Mouse (Mus musculus): ENCODE measurements around the gene Ptpn9. TPM values are rescaled to one million over a fixed set of nuclear protein-coding genes. Genes with fewer than 3 reads are reported as not detected.

Ptpn9 gene
- total RNA-seq, 1 experiment from 2014 or later: 11.5 TPM

- no peak for ATAC-seq (replicated peaks; ENCODE audit: low read depth, poor library complexity, severe bottlenecking)
Measured at GRCm38 (mm10) chr9:57012895-57013294, 18.2 kb downstream of the Ptpn9 start.

DNA sequence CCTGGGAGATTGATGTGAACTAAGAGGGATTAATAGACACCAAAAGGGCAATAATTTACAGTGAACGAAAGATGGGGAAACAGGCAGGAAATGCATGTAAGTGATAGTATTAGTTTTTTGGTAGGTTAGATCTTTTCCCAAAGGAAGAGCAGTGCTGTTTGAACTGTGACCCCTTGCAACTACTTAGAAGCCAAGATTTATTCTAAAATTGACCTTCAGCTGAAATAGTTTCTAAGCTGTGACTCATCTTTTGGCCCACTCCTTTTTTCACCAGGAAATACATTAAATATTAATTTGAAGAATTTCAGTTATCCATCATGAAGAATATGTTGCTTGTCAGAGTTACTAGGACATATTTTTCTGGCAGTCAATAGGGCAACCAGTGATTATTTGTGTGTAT is 19.0 kb downstream of the Ptpn9 start:
- ATAC-seq (replicated peaks; ENCODE audit: low read depth, poor library complexity, severe bottlenecking): no peak

GRCm38 (mm10) chr9:57014766-57015165 is 20.0 kb downstream of the Ptpn9 start:
- no peak for ATAC-seq (replicated peaks; ENCODE audit: low read depth, poor library complexity, severe bottlenecking)

GRCm38 (mm10) chr9:57017631-57018030 is 22.9 kb downstream of the Ptpn9 start:
- no peak for ATAC-seq (replicated peaks; ENCODE audit: low read depth, poor library complexity, severe bottlenecking)

DNA sequence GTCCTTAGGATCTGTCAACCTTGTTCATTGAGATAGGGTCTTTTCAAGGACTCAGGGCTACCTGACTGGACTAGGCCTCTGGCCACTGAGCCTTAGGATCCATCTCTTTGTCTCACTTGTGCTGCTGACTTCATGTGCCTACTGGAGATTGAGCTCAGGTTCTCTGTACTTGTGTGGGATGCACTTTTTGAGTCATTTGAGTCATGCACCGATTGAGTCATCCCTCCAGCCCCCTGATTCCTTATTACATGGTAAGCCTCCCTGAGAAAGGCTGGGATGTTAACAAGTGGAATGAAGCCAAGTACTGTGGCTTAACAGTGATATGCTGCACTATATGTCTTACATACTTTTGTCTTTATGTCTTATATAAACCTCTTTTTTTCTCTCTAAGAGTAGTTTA is 37.0 kb downstream of the Ptpn9 start:
- ATAC-seq (replicated peaks; ENCODE audit: low read depth, poor library complexity, severe bottlenecking): no peak

DNA sequence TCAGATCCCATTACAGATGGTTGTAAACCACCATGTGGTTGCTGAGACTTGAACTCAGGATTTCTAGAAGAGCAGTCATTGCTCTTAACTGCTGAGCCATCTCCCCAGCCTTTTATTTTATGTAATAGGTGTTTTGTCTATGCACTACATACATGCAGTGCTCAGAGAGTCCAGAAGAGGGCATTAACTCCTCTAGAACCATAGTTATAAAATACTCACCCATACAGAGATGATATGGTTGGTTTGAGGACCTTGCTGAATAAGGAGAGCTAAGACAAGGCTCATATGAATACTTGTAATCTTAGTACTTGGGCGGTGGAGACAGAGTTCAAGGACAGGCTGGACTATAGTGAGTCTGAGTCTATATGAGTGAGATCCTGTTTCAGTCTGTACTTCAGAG is 61.5 kb downstream of the Ptpn9 start:
- ATAC-seq (replicated peaks; ENCODE audit: low read depth, poor library complexity, severe bottlenecking): peak; percentile 87; the same call in 1 of the 2 replicates

DNA sequence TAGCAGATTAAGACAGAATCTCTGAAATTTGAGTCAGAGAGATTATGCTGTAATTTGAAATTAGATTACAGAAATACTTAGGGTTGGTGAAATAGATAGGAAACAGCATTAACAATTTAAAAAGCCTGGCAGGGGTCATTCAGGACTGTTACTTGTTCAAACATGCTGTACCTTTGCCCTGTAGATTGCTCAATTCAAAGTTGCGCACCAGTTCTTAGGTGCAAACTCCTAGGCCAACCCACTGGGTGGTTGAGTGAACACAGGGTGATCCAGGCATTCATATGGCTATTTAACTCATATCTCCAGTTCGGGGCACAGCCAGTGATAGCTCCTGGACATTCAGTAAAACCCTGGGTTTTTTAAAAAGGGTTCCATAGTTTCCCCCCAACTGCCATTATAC is 69.4 kb downstream of the Ptpn9 start:
- ATAC-seq (replicated peaks; ENCODE audit: low read depth, poor library complexity, severe bottlenecking): no peak

DNA sequence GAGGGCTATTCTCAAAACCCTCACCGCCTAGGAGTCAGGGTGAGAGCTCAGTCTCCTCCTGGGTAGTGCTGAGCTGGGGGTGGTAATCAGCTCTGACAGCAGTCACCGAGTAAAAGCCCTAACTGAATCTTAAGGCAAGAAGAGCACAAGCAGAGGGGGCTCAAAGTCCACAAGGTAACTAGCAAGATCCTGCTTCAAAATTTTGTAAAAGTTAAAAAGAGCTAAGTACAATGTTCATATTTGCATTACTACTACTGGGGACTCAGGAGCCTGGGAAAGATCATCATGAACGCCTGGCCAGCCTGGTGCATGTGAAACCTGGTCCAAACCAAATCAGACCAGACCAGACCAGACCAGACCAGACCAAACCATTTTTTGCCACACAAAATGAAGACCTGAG is 73.5 kb downstream of the Ptpn9 start:
- ATAC-seq (replicated peaks; ENCODE audit: low read depth, poor library complexity, severe bottlenecking): no peak

DNA sequence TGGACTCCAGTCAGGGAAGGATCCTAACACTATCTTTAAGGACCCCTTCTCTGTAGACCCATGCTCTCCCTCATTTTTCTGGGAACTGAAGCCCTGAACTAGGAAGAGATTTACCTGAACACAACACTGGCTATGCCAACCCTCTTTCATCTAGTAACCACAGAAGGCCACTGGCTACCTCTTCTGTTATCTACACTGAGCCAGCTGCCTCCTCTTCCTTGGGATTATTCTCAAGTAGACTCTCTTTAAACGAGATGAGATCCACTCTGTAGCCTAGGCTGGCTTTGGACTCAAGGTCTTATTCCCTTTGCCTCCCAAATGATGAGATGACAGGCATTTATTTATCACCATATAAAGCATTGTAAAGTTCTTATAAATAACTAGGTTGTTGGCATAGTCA is 75.5 kb downstream of the Ptpn9 start:
- ATAC-seq (replicated peaks; ENCODE audit: low read depth, poor library complexity, severe bottlenecking): no peak

- no peak for ATAC-seq (replicated peaks; ENCODE audit: low read depth, poor library complexity, severe bottlenecking)
Measured at GRCm38 (mm10) chr9:57070800-57071545, 76.2 kb downstream of the Ptpn9 start.

GRCm38 (mm10) chr9:57071801-57072351 is 77.2 kb downstream of the Ptpn9 start, which contains the start of gene Sin3a:
Sin3a (plus strand) TSS chr9:57072040.
- ATAC-seq (replicated peaks; ENCODE audit: low read depth, poor library complexity, severe bottlenecking): peak; percentile 21; the same call in 1 of the 2 replicates

GRCm38 (mm10) chr9:57072526-57072988 is 77.8 kb downstream of the Ptpn9 start:
- no peak for ATAC-seq (replicated peaks; ENCODE audit: low read depth, poor library complexity, severe bottlenecking)

DNA sequence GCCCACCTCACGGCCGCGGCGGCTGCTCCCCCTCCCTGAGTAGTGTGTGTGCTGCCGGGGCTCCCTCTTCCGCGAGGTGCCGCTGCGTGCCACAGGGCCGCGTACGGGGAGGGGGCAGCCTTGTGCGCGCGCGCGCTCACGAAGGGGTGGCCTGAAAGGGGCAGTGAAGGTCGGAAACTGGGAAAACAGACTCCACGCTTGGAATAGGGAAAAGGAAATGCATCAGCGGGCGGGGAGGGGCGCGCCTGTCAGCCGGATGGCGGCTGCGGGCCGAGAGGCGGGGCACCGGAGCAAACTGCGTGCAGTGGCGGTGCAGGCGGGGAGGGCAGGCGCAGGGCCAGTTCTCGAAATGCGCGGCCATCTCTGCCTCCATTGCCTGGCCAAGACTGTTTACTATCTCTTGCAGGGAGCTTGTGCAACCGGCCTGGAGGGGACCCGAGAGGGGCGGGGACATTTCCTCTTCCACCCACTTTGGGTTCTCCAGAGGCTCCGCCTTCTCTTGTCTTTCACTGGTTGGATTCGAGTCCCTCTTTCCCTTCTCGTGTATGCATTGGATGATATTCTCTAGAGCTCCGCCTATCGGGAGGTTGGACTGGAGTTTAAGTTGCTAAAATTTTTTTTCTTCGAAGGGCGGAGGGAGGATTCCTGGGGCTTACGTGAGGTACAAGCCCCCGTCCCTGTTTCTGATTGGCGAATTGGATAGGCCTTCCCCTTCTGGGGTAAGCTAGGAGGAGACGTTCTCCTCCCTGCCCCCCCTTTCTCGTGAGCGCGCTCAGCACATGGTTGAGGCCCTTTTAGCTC is 78.5 kb downstream of the Ptpn9 start:
- ATAC-seq (replicated peaks; ENCODE audit: low read depth, poor library complexity, severe bottlenecking): peak; percentile 45

- no peak for ATAC-seq (replicated peaks; ENCODE audit: low read depth, poor library complexity, severe bottlenecking)
Measured at GRCm38 (mm10) chr9:57073790-57074094, 79.0 kb downstream of the Ptpn9 start.

DNA sequence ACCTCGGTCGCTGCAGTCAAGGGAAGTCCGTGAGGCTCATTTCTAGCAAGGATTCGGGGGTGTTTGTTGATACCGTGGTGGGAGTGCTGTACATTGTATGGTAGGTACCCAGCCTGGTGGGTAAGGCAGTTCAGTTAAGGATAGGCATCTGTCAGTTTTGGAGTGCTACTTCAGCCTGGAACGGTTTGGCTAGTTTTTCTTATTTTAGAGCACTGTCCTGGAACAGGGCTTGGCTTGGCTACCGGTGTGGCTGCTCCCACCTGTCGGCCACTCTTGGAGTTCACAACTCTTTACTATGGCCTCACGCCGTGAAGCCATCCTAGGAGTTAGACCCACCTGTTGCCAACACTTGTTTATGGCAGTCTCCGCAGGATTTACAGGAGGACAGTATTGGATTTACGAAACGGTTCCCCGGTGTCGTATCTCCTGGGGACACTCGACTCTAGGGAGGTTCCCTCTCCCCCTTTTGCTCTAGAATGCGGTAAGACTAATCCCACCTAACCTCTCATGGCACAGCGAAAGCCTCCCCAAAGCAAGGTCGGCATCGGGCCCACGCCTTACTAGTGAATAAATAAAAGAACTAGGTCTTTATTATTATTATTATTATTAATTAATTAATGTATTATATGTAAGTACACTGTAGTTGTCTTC is 79.6 kb downstream of the Ptpn9 start:
- no peak for ATAC-seq (replicated peaks; ENCODE audit: low read depth, poor library complexity, severe bottlenecking)

DNA sequence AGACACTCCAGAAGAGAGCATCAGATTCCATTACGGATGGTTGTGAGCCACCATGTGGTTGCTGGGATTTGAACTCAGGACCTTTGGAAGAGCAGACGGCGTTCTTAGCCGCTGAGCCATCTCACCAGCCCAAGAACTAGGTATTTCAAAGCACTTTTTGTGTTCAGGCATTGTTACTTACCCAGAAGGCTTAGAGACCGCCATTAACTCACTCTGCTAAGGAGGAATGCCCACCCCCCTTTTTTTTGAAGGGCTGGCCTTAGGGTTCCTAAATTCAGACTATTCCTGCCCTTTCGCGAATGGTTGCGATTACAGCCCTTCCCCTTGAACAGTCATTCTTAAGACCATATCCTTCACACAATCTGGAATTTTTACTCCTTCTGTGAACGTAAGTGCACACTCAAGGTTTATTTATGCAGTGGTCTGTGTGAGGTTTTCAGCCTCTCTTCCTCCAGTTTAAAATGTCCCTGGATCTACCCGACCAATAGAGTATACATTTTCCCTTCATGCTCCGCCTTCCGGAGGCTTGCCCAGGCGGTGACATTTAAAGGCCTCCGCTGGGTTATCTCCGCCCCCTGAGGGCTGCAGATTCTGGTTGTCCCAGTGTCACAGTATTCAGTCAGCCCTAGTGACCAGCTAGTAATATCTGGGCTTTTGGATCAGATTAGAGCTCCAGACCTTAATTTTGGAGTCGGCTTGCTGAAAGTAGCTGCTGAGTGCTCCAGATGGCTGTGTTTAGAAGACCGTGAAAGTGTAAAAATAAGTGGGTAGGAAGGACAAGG is 80.3 kb downstream of the Ptpn9 start:
- peak; percentile 6; the same call in 1 of the 2 replicates for ATAC-seq (replicated peaks; ENCODE audit: low read depth, poor library complexity, severe bottlenecking)

GRCm38 (mm10) chr9:57075681-57076381 is 81.1 kb downstream of the Ptpn9 start:
- ATAC-seq (replicated peaks; ENCODE audit: low read depth, poor library complexity, severe bottlenecking): peak; percentile 50

DNA sequence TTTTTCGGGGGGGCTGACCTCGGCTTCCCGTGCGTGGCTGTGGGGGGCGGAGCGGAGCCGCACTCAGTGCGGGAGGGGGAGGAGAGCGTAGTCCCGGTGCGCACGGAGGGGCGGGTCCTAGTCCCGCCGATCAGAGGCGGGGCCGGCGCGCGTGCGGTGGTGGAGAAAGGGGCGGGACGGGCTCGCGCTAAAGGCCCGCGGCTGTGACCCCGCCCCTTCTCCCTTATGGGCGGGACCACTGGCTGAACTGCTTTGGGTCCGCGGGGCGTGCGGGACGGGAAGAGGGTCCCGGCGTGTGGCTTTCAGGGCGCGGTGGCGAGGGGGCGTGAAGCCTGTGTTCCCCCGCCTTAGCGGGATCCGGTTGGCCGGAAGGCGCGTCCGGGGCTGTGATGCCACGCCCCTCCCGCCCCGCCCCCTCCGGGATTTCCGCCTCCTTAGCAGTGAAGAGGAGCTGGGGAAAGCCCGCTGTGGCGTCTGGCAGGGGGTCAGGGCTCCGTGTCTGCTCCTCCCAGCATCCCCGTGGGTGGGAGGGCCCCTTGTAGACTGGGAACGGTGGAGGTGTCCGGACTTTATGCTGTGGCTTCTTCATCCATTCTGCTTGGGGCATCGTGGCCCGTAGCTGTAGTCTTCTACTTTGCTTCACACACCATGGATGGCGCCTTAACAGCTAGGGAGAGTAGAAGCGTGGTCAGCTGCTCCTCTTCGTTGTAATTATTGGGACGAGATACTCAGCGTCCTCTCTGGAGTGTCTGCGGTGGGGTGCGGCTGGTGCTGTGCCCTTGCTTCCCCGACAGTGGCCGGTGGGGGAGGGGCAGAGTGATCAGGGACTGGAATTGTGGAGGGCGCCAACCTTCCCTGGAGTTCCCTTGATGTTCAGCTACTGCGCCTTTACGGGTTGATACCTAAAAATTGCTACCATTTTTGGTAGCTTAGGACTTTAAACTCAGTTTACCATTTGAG is 82.3 kb downstream of the Ptpn9 start:
- peak; percentile 2; the same call in 1 of the 2 replicates for ATAC-seq (replicated peaks; ENCODE audit: low read depth, poor library complexity, severe bottlenecking)

Measured in common myeloid progenitor, adult 5-6 weeks (primary cell).